Mouse (Mus musculus): ENCODE results near the gene Apon.
A peak's percentile ranks its signal among the peaks of the same experiment; 100 is the strongest.

DNA sequence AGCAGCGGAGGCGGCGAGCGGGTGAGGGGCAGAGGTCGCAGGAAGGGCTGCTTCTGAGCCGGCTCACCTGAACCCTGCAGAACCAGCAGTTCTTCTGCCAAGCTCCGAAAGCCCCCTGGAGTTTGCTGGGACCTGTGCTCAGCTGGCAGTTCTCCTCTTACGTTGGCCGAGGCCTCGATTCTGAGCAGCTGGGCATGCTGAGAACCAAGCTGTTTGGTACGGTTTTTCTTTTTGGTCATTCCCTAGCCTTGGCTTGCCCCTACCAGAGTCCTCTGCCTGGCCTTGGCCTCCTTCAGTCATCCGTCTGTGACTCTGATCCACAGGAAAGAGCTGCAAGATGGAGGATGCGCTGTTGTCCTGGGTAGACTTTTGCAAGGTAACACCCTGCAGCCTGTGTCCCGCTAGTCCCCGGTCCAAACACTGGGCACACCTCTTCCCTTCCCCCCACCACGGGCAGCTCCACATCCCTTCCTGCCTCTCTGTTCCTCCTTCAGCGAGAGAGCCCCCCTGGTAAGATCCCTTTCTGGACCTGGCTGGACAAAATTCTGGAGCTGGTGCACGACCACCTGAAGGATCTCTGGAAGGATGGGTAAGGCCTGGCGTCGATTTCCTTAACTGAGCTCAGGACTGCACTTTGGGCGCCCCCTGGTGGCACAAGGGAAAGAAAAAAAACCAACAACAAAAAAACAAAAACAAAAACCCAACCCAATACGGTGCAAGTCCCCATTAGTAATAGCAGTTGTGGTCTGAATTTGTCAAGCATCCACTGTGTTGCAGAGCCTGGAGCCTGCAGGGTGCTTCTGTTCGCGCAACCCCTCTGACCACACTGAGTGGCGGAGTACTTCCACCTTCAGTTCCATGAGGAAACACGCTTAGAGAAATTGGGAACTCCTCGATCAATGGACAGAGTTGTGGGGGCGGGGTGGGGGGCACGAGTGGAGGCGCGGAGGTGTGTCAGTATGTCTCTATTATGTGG, 30.0 kb downstream of the Apon start:
- TF ChIP-seq CTCF (IDR thresholded peaks at IDR 0.05; ENCODE audit: low read depth) (peak; percentile 84), EP300 (optimal IDR thresholded peaks at IDR 0.05) (no peak)

All from stomach, postnatal 0 days (tissue).